Mouse (Mus musculus) left cerebral cortex, adult 8-10 months (tissue): ENCODE measurements around the gene Lrrtm4. TPM values are rescaled to one million over a fixed set of nuclear protein-coding genes. Genes with fewer than 3 reads are reported as not detected.

Source experiments
- DNase-seq, 2 experiments: peaks; one replicate each; pipeline ENCODE4 v3.0.0; 2022; ENCODE audit warnings: low spot score in 2 of 2
- total RNA-seq, 4 experiments: library from RNA; stranded (reverse); gene quantifications; 2 replicates each; pipeline ENCODE4 v1.2.4; 2022

Gene Lrrtm4
- total RNA-seq, 4 experiments from 2014 or later: 47.8 to 59.9 (median 55.6) TPM

GRCm38 (mm10) chr6:80704183-80704582 lies 685.5 kb downstream of the Lrrtm4 start:
- DNase-seq: no peak

DNA sequence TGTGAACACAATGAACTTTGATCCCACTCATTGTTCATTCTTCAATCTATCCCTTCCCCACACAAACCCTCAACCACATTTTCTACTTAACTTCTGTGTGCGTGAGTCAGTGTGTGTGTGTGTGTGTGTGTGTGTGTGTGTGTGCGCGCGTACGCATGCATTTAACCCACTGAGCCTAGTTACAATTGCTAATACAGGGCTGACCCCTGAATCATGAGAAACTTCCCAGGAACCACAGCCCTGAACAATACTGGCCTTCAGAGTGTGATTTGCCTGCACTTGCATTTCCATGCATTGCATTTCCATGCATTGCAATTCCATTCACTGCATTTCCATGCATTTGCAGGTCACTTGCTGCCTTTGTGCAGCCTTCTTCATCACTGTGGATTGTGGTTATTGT lies 701.8 kb downstream of the Lrrtm4 start:
- DNase-seq: no peak

DNA sequence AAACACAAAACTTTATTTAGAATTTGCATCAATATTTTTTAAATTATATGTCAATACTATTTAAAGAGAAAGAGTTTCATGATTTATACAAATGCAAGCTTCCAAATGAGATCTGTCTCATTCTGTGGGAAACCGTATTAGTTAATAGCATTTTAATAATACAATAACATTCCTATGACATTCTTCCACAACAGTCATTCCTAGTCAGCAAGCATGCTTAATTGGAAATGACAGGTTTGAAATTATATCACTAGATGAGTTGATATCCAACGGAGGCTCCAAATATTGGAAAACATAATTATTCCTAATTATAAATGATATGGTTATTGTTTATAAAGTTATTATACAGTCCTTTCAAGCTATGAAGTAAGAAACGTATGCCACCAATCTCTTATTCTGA lies 714.7 kb downstream of the Lrrtm4 start:
- DNase-seq: no peak

- DNase-seq: no peak
Observed at GRCm38 (mm10) chr6:80750769-80751168, 732.1 kb downstream of the Lrrtm4 start.

- no peak for DNase-seq
Observed at GRCm38 (mm10) chr6:80760641-80761204, 742.0 kb downstream of the Lrrtm4 start.

DNA sequence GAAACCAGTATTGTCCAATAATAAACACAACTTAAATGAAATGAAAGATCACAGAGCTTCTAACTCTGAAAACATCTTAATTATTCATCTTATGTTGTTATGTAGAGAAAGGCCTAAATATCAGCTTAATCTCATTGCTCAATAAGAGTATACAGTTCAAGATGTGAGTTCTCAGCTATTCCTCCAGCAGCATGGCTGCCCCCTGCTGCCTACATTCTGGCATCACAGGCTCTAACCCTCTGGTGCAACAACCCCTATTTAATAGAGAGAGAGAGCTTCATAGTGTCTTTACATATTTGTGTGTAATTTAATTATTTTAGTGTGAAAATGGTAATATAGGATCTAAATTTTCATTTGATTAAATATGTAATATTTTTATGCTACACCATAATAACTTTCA lies 767.6 kb downstream of the Lrrtm4 start:
- DNase-seq: no peak

- no peak for DNase-seq
Observed at GRCm38 (mm10) chr6:80823753-80824152, 805.1 kb downstream of the Lrrtm4 start.

GRCm38 (mm10) chr6:80839784-80840183 lies 821.1 kb downstream of the Lrrtm4 start:
- no peak for DNase-seq

- no peak for DNase-seq
Observed at GRCm38 (mm10) chr6:80845294-80845693, 826.6 kb downstream of the Lrrtm4 start.

- DNase-seq: peak in 1 of 2 experiments; percentile 40
Observed at GRCm38 (mm10) chr6:80856910-80857543, 838.4 kb downstream of the Lrrtm4 start.

Other genes with a start within 250 kb of the Lrrtm4 start
- gene Gm20594, start 201.0 kb upstream of the Lrrtm4 start, total RNA-seq: not detected